Mouse (Mus musculus): ENCODE data around the gene Myo1h. TPM values are rescaled to one million over a fixed set of nuclear protein-coding genes. Genes with fewer than 3 reads are reported as not detected.

Myo1h gene
- total RNA-seq, 4 experiments from 2014 or later: 2.1 to 2.6 (median 2.4) TPM

DNA sequence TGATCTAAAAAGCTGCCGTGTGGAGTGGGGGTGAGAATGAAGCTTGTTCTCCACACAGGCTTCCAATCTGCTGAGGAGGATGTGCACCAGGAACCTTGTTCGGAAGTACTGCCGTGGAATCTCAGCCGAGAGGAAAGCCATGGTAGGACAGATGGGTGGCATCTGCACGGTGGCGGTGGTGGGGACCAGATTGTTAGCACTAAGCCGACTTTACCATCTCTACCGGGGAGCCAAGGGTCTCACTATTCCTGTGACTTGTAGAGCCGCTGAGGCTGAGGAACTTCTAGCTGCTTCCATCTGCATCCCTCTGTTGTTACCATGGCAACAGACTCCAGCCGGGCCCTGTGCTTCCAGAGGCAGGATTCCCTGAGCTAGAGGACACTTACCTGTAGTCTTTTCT is 69.9 kb downstream of the Myo1h start:
- peak; percentile 33 to 71 for DNase-seq (ENCODE audit: low spot score in 2 of 2)

DNA sequence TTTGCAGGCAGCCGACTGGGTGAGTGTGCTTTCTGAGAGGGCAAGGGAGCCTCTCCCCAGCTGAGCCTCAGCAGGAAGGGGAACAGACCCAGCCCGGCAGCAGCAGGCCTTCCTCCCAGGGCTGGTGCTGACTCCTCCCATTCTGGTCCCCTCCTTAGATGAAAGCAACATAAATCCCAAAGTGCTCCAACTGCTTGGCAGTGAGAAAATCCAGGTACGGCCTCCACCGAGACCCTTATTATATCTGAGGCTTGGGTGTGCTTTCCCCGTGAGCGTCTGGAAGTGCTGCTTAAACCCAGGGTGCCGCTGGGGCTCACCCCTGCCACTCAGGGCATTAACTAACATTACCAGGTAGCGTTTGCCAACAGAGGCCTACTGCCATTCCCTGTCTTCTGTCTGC is 70.6 kb downstream of the Myo1h start:
- DNase-seq (ENCODE audit: low spot score in 2 of 2): no peak

DNA sequence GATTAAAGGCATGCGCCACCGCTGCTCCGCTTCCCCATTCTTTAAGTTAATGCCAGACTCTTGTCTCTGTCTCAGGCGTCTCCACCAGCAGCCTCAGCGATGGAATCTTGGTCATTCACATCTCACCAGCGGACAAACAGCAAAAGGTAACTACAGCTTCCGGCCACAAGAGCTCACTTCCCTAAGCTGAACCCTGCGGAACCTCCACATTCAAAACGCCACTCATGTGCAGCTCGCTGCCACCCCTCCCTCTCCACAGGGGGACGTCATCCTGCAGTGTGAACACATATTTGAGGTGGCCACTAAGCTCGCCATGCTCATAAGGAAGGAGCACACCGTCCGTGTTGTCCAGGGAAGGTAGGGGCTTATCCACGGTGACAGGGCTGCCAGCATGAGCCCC is 72.0 kb downstream of the Myo1h start:
- DNase-seq (ENCODE audit: low spot score in 2 of 2): no peak

DNA sequence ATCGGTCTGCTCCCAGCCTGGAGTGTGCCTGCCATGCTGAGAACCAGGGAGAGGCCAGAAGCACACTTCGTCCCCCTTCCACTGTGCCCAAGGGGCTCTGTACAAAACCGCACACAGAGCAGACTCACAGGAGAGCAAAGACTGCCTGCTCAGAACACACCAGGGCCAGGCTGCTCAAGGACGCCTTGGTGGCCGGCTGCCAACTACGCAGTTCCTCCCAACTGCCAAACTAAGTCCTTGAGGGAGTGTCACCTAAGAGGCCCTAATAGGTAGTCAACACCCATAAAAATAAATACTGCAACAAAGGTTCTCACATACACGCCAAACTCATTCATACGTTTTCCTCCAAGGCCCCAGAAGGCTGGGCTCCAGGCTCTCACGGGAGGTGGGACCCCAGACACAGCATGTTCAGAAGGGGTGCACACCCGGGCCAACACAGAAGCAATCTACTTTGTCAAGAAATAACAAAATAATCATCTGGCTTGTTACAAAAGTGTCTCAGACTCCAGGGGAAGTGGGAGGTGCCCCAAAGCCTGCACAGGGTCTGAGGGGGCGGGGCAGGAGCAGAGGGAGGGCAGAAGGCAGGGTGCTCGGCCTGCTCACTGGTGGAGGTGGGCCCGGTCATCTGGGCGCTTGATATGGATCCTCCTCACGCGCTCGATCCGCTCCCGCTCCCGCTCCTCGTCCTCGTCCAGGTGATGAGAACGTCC is 76.2 kb downstream of the Myo1h start:
- DNase-seq (ENCODE audit: low spot score in 2 of 2): no peak

DNA sequence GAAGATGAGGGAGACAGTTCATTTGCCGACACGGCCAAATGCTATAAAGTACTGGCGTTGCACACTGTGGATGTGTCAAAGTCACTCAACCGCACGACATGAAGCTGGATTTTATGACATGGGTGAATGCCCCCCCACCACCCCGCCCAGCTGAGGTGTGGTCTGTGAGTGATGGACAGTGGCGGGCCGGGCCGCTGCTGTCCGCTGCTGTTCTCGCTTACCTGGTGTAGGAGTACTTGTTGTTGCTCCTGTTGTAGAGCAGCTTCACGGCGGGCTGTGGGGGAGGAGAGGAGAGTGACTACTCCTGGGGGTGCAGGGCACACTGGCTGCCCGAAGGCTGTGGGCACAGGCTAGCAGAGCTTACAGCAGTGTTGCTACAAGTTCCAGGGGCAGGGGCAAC is 79.2 kb downstream of the Myo1h start:
- no peak for DNase-seq (ENCODE audit: low spot score in 2 of 2)

DNA sequence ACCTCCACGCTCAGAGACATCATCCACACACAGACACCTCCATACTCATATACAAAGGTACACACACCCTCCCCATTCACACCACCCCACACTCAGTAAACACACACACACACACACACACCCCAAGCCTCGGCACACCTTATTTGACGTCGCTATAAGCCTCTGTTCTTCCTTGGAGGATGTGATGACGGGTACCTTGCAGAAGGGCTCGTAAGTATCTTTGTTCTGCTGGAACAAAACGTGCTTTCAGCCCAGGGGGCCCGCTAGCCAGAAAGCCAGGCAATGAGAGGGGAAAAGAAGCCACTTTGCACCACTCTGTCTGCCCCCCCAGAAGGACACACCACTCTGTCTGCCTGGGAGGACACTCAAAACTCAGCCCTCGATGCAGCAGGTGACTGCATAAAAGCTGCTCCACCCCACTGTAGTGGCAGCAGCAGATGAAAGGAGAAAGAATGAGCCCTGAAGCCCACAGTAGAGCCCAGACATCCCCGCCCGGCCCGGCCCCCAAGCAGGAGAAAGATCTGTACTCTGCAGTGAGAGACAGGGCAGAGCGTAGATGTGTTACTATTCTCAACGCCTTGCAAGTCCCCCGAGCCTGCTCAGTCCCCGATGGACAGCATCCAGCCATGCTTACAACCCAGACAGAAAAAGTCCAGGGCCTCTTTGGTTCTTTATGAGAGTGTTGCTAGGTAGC is 80.0 kb downstream of the Myo1h start:
- no peak for DNase-seq (ENCODE audit: low spot score in 2 of 2)

DNA sequence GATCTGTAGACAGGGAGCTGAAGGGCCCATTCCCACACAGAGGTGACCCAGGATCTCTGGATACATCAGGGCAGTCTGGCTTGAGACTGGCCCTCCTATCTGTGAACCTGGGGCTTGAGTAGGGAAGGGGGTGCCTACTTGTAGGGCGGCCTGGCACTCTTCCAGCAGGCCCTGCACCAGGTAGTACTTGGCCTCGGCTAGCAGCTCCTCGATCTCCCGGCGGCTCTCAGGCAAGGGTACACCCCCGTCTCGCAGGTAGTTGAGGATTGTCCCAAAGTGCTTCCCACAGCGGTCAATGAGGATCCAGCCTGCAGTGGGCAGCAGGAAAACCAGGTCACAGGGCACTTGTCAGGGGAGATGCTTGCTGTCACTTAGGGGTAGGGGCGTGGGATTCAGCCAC is 81.0 kb downstream of the Myo1h start:
- no peak for DNase-seq (ENCODE audit: low spot score in 2 of 2)

DNA sequence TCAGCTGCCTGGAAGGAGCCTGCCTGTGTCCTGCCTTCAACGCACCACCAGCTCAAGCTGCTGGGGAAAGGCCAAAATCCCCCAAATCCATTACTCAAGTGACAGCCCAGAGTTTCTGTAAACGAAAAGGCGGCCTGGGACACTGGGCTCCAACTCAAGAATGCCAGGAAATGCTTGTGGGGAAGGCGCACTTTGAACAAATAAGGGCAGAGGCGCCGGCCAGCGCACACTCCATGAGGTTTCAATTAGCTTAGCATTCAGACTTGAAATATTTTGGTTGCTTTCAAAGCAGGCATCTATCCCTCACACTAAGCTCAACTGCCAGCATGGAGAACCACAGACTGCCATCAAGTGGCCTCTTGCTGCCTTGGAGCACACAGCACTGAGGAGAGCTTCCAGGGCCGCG is 81.4 kb downstream of the Myo1h start:
- no peak for DNase-seq (ENCODE audit: low spot score in 2 of 2)

DNA sequence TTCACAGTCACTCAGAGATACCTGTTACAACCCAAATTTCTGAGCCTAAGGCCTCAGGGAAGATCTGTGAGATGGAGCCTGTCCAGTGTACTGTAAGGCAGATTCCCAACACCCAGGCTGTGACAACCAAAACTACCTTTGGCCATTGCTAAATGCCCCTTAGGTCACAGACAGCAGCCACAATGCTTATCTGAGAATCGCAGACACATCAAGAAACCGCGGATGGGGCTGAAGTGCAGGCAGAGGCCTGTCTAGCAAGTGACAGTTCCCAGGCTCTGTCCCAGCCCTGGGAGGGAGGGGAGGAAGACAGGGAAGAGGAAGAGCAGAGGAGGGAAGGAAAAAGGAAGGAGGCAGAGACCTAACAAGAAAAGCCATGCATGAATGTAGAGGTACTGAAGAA is 82.4 kb downstream of the Myo1h start:
- no peak for DNase-seq (ENCODE audit: low spot score in 2 of 2)

DNA sequence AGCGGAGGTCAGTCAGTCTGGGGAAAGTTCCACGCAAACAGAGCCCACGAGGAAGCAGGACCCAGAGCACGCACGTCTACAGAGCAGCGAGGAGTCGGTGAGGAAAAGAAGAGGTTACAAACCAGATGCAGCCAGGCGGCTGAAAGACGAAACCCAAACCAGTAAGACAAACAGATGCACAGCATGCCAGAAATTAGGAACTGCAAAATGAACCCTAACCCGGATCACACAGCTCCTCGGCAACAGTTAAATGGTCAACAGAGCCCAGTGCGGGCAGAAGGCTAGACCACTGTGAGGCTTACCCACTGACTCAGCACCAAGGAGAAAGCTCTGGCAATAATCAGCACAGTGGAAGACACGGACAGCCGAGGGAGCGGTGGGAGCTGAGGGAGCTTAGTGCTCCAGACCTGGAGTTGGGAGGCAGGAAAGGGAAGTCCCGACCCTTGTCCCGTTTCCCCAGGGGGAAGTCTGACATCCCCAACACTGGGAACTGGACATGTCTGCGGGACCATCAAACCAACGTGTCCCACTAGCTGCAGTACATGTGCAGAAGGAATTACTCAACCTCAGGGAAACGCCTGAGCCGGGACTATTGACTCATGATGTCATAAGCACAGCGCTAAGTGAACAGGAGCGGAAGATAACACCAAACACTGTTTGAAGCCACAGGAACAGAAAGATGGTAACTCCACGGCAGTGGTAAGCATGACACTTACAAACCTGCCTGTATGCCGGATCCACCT is 82.9 kb downstream of the Myo1h start:
- no peak for DNase-seq (ENCODE audit: low spot score in 2 of 2)

DNA sequence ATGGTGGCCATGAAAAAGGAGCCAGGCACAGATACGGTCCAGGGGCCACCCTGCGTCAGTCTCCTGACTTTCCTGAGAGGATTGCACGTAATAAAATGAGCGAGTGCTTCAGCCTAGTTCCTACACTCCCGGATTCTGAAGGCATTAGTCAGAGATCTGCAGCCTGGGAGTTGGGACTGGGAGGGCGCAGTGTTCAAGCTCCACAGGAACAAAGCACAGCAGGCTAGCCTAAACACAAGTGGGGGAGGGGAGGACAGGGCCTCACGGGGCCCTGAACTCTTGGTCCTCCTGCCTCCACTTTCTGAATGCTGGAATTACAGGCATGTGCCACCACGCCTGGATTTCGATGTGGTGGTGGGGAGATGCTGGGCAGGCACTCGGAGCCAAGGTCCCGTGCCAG is 83.6 kb downstream of the Myo1h start:
- no peak for DNase-seq (ENCODE audit: low spot score in 2 of 2)

DNA sequence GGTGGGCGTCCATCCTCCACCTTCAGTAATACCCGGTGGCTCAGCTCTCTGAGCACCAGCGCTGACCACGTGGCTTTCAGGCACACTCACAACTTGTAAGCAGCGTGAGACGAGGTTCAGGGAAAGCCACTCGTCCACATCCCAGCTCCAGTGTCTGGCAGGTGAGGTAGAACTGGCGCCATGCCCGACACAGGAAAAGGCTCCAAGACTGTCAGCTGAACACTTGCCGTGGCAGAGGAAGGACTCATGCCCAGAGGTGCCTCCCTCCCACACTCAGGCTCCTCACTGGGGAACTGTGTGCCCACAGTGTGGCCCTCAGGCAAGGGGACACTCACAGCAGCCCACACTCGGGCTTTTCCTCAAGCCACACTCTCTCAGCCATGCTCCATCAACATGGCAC is 84.2 kb downstream of the Myo1h start:
- no peak for DNase-seq (ENCODE audit: low spot score in 2 of 2)

DNA sequence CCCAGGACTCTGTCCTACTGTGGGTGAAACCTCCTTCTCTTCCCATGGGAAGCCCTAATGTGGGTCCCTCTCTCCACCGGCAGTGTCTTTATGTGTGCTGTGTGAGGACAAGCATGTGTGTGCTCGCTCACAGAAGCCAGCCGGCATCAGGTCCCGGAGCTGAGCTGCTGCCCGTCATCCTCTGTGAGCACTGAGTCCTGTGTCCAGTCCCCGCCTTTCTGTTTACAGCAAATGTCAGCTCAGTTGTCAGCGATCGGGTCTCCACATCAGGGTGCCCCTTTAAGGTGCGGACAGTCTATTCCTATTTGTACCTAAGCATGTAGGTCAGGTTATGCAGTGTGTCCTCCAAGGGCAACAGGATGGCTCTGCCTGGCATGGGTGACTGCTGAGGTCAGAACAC is 84.6 kb downstream of the Myo1h start:
- no peak for DNase-seq (ENCODE audit: low spot score in 2 of 2)

DNA sequence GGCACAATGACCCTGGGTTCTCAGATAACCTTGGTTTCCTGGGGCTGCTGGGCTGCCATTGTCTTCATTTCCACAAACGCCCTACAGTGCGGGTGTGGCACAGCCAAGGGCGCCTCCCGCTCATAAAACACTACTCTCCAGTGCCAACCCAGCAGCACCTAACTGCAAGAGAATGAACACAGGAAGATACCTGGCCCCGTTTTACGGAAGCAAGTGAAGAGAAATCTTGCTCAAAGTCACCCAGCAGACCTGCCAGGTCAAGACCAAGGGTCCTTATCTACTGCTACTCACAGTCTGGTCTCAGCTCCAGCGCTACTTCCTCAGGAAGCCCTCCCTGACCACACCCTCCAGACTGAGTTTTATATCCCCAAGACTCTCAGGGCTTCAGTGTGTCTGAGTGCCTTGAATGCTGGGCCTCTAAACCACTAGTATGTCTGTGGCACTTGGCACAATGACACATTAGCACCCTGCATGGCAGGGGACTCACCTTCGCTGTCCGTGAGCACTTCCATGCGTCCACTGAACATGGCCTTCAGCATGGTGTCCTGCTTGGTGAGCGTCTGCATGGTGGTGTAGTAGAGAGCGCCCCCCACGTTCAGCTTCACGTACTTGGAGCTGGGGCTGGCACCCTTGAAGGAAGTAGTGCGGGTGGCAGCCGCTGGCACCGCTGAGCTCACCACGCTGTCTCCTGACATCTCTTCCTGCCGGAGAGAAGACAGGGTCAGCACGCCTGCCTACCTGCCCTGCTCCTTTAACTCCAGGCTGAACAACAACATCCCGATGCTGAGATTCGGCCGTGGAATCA is 85.6 kb downstream of the Myo1h start:
- DNase-seq (ENCODE audit: low spot score in 2 of 2): no peak

DNA sequence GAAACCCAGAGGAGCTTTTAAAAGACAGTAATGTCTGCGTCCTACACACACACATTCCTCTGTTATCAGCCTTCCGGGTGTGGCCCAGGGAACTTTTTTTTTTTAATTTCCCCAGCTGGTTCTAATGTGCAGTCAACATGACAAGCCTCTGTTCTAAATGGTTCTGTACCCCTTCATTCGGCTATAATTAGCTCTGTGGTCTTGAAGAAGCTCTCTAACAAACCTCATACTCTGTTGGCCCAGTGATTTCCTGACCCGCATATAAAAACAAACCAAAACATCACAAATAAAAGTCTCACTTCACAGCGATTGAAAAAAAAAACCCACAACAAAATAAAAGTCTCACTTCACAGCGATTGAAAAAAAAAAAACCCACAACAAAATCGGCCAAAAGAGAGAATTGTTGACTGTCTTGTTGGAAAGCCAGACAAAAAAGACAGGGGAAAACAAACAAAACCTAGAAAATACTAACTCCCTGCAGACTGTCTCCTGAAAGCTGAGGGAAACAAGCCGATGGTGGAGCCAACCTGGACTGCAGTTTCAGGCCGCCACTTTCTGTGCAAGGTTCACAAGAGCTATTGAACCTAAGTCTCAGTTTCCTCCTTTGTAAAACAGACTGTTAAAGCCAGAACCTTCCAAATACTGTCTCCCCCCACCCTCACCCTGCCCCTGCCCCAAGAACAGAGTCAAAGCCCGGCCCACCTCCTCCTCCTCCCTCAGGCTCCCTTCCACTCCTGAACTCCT is 89.4 kb downstream of the Myo1h start:
- no peak for DNase-seq (ENCODE audit: low spot score in 2 of 2)

DNA sequence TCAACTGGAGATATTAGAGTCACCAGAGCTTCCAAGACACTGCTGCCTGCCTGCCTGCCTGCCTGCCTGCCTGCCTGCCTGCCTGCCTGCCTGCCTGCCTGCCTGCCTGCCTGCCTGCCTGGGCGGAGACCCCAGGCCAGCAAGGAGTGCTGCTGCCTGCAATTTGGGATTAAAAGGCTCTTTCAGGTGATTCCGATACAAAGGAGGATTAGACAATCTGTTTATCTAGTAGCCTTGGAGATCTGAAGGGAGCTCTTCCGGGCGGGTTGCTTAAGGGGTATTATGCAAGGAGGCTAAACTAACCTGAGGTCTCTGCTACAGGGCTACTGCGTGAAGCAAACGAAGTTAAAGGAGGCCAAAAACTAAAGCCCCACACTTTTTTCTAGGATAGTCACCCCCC is 90.0 kb downstream of the Myo1h start:
- no peak for DNase-seq (ENCODE audit: low spot score in 2 of 2)

DNA sequence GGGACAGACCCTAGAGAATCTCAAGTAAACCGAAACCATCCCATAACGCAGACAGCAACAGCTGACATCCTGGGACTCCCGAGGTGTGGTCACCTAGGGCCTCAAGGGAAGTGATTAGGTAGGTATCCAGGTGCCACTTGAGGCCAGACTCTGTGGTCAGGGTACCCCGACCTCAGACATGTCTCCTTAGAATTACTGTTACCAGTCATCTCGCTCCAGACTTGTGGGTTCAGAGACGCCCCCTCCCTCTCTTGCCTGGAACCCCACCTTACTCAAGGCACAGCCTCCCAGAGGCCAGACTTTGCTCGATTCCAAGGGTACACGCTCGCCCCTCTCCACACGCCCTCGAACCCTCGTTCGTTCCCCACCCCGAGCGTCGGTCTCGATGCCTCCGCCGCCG is 90.8 kb downstream of the Myo1h start:
- no peak for DNase-seq (ENCODE audit: low spot score in 2 of 2)

DNA sequence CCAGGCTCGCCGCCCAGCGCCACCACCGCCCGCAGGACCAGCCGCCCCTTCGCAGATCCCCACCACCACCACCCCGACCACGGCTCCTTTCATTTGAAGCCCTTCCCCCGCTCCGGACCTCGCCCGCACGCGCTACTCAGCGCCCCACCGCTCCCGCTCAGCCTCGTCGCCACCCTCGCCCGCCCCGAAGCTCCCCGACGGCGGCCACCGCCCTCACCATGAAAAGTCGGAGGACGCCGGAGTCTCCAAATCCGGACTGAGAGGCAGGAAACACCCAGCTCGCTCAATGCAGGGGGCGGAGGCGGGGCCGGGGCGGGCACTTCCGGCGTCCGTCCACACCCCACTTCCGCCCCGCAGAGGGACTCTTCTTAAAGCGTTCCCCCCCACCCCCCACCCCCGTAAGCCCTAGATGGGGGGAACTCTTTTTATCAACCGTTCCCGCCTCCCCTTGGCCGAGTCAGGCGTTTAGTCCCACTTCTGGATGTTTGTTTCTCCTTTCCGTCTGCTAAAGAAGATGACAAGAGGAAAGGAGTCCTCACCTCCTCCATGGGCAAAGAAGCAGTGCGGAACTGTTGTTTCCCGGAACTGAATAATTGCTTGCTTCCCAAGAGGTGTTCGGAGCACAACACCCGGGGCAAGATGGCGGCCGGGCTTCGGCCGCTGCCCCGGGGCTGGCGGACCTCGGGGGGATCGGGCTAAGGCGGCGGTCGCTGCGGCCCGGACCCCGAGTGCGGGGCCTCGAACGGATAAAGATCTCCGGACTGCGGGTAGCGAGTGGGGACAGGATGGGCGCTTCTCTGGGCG is 91.4 kb downstream of the Myo1h start, which contains the start of the genes Kctd10 and Ube3b:
Gene Kctd10 (minus strand): TSS at position 300 of the 804 bp plus-strand sequence.
Gene Ube3b (plus strand): TSS at position 399 of the 804 bp plus-strand sequence.
- peak; percentile 61 to 78 for DNase-seq (ENCODE audit: low spot score in 2 of 2)

DNA sequence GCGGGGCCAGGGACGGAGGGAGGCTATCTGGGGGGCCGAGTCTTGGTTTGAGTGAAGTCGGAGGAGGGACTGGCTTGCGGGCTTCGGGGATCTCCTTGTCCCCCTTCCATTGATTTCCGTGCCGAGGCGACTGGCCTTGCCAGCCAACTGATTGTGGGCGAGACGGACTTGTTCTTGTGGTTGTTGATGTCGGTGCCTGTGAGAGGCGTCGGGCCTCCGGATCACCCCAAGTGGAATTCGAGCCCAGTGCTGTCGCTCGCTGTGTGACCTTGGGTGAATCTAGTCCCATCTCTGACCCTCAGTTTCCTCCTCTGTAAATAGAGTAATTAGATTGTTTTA is 92.0 kb downstream of the Myo1h start:
- no peak for DNase-seq (ENCODE audit: low spot score in 2 of 2)

Measured in left cerebral cortex, adult 8-10 months (tissue).